Mouse (Mus musculus) left cerebral cortex, postnatal 4 days (tissue): ENCODE data around the gene Twnk. TPM values are rescaled to one million over a fixed set of nuclear protein-coding genes. Genes with fewer than 3 reads are reported as not detected.
A peak's percentile ranks its signal among the peaks of the same experiment; 100 is the strongest.
"Not testable (repeated sequence)": the region's sequence is repeated elsewhere in the genome, so short reads cannot be mapped to it uniquely, and the experiment has no call there.

ENCODE experiments used
- DNase-seq: peaks from one replicate; pipeline ENCODE4 v3.0.0-alpha.2; 2022
- intact Hi-C: fragments of 180-260 bp; cut with DNase I; formaldehyde crosslinking; loops from one replicate; pipeline ENCODE4 v1.15.1; 2025
- total RNA-seq, 2 experiments: library from RNA; stranded (reverse); gene quantifications; 2 replicates each; pipeline ENCODE4 v1.2.3; 2021

The Twnk gene
- total RNA-seq, 2 experiments from 2014 or later, result 16.0 to 17.3 TPM

GRCm38 (mm10) chr19:45020348-45020747, 14.9 kb downstream of the Twnk start:
- DNase-seq, result no peak
- intact Hi-C loops, result no loop called here

DNA sequence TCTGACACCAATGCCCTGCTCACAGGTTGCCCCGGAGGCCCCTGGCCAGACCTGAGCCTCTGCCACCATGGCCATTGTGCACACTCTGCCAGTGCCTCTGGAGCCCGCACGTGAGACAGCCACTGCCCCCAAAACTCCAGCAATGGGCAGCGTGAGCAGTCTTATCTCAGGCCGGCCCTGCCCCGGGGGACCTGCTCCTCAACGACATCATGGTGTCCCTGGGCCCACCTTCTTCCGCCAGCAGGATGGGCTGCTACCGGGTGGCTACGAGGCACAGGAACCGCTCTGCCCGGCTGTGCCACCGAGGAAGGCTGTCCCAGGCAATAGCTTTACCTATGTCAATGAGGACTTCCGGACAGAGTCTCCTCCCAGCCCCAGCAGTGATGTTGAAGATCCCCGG, 15.9 kb downstream of the Twnk start:
- intact Hi-C loops, result no loop called here
- no peak for DNase-seq

DNA sequence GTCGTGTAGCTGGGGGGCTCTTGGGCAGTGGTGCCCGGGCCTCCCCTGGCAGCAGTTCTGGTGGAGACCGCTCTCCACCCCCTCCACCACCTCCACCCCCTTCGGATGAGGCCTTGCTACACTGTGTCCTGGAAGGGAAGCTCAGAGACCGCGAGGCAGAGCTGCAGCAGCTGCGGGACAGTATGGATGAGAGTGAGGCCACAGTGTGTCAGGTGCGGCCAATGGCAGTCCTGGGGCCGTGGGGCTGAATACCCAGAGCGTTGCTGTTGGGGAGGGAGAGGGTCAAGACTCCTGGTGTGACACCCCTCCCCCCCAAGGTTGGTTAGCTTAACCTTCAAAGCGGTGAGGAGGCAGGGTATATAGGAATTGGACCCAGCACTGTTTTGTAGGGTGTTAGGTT, 18.5 kb downstream of the Twnk start:
- intact Hi-C loops, result no loop called here
- DNase-seq, result no peak

DNA sequence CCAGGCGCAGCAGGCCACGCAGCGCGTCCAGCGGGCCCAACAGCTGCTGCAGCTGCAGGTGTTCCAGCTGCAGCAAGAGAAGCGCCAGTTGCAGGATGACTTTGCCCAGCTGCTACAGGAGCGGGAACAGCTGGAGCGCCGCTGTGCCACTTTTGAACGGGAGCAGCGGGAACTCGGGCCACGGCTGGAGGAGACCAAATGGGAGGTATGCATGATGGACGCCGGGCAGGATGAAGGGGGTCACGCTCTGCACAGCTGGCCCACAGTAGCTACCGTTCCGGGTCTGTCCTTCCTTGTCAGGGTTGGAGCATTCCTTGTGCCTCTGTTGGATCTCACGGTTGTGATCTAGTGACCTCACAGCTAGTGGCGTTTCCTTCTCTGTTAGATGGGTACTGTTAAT, 19.3 kb downstream of the Twnk start:
- intact Hi-C loops, result no loop called here
- no peak for DNase-seq

DNA sequence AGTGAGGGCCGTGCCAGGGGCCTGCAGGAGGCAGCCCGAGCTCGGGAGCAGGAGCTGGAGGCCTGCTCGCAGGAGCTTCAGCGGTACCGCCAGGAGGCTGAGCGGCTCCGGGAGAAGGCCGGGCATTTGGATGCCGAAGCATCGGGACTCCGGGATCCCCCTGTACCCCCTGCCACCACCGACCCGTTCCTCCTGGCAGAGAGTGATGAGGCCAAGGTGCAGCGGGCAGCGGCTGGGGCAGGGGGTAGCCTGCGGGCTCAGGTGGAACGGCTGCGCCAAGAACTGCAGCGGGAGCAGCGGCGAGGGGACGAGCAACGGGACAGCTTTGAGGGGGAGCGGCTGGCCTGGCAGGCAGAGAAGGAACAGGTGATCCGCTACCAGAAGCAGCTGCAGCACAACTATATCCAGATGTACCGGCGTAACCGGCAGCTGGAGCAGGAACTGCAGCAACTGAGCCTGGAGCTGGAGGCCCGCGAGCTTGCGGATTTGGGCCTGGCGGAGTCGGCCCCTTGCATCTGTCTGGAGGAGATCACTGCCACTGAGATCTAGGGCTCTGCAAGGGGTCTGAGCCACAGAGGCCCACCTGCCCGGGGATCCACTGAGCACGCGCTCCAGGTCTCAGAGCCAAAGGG, 20.6 kb downstream of the Twnk start:
- DNase-seq, result no peak
- intact Hi-C loops, result no loop called here

DNA sequence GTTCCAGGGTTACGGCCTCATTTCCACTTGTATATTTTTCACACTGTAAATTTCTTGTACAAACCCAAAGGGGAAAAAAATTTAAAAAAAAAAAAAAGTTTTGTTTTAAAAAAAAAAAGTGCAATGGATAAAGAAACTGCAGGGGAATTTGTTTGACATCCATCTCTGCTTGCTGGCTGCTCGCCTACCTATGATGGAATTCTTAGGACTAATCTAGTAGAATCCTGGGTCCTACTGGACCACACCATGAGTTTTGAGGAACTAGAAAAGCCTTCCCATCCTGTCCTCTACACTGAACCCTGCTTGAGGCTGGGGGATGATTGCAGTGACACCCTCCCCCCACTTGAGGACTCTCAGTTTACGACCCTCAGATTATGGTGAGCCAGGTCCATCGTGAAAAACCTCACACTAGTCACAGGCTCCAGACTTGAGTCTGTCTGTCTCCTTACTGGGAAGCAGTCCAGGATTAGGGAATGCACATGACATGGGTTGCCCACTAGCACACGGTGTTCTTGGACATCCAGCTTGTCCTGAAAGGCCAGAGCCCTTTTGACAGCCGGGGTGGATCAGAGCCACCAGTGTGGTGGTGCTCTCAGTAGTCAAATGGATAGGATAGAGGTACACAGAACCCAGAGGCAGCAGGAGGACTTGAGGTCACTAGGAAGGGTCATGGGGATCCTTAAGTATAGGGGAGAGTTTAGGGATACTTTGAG, 21.7 kb downstream of the Twnk start:
- intact Hi-C loops, result no loop called here
- DNase-seq, result no peak

DNA sequence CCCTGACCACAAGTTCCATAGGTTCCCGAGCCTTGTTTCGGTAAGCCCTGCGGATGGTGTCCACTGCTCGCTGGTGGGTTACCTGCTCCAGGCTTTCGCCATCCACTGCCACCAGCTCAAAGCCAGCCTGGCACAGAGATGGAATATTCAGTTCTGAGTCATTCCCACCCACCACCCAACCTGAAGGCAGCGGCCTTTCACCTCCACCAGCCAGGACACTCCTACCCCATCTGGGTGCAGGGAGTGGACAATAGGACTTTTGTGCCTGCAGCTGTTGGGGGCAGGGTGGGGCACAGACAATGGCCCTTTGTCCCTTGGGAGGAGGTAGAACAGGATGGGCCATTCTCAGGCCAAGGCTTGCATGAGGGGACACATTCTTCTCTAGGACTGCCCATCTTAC, 22.4 kb downstream of the Twnk start:
- intact Hi-C loops, result no loop called here
- DNase-seq, result no peak

- intact Hi-C loops, result no loop called here
- no peak for DNase-seq
Observed at GRCm38 (mm10) chr19:45028746-45029145, 23.3 kb downstream of the Twnk start.

DNA sequence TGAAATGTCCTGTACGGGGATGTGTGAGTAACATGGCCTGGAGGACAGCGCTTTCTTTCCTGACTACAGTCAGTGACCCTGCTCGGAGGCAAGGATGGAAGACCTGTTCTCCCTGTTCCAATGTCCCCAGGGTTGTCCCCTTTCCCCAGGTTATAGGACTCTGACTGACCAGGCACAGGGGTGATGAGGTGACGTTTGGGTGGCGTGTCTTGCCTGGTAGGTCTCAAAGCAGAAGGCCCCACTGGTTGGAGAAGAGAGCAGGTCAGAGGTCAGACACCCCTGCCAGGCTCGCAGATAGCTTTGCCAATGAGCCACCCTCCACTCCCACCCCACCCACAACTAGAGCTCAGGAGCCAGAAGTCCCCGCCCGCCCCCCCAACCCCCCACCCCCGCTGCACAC, 24.1 kb downstream of the Twnk start:
- intact Hi-C loops, result no loop called here
- no peak for DNase-seq

DNA sequence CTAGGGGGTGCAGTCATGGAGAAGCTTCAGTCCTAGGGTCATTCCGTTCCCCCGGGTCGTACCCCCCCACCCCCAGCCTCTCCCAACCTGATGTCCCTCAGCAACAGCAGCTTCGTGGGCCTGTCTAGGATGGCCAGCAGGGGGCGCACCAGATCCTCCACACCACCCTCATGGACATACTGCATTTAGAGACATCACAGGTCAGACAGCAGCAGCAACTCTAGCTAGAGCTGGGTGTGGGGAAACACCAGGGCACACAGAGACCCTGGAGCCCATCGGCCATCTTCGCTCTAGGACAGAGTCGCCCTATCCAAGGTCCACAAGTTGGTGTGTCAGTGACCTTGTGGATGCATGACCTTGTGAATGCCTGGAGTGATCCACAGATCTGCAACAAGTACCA, 24.6 kb downstream of the Twnk start:
- intact Hi-C loops, result no loop called here
- peak; percentile 74 for DNase-seq

DNA sequence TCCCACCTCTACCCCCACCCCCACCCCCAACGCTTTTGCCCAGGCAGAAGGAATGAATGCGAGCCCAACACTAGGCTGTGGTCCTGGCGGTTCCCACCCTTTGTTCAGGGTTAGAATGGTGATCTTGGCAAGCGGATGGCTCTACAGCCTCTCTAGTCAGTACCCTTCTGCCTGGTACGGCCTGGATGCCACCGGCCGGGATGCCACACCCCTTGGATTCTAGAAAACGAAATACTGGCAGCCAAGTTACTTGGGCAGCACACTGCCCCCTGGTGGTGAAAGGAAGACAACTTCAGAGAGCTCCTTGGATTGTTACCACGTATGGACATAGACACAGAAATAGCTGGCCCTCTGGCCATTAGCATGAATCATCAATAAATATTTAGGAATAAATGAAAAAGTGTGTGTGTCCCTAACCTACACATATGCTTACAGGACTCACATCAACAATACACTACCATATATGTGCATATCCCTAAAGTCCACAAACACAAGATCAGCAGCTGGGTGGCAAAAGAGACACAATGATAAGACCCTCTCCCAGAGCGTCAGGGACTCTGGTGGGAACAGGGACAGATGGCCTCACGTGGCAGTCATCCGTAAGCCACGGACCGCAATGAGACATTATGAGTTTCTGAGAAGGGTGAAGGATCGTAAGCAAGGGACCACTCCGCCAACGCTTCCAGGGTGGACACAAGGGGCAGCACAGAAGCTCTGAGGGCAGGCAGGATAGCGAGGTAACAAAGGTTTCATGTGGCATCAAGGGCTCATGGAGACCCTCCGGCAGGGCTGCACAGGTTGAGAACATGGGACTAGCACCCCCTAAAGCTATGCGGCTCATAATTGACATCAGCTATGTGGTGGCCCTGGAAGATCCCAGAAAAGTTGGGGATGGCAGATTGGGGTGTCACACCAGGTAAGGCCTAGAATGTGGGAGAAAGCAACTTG, 25.6 kb downstream of the Twnk start:
- DNase-seq, result peak; percentile 85
- intact Hi-C loops, result loop anchor here (1.0 kb wide), 1 partner anchor 14 kb away; no protein-coding TSS in a partner anchor

DNA sequence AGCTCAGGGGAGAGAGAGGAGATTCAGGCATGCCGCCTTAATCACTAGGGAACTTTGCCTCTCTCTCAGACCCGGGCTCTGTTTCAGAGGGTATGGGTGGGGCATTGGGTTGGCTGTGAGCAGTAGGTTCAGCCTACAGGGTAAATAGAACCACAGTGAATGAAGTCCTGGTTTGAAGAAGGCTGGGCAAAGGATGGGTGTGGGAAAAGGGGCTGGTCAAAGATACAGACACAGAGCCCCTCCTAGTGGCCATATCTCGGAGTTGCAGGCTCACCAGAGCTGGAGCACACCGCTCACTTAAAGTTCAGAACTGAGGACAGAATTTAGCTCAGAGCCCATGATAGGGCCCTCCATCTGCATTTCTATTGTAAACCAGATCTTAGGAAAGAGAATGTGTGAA, 26.3 kb downstream of the Twnk start:
- DNase-seq, result peak; percentile 81
- intact Hi-C loops, result loop anchor here (1.0 kb wide), 1 partner anchor 14 kb away; no protein-coding TSS in a partner anchor

GRCm38 (mm10) chr19:45032570-45033332, 27.3 kb downstream of the Twnk start:
- DNase-seq, result peak; percentile 51
- intact Hi-C loops, result no loop called here

DNA sequence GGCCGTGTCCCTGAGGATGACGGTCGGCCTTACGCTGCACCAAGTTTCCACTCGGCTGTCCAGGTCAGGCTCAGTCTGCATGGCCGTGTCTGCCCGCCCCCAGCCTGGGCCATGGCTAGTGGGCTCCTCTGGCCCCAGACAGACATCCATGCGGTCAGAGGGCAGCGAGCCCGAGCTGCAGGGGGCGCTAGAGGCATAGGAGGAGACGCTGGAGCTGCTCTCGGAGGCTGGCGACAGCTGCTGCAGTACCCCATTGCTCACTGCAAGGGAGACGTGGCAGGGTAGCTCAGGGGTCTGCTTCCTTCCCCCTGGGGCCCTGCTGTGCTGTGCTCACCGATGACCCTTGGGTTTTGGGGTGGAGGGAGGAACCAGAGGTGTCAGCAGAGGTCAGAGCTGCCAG, 31.4 kb downstream of the Twnk start:
- intact Hi-C loops, result no loop called here
- DNase-seq, result peak; percentile 64

DNA sequence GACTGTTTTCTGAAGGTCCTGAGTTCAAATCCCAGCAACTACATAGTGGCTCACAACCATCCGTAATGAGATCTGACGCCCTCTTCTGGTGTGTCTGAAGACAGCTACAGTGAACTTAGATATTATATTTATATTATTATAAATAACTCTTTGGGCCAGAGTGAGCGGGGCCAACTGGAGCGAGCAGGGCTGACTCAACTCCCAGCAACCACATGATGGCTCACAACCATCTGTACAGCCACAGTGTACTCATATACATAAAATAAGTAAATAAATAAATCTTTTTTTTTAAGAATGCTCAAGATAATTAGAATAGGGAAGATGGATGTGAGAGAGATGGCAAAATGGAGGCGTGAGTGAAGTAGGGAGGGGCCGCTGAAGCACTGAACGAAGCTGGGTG, 32.7 kb downstream of the Twnk start:
- DNase-seq, intact Hi-C loops: not testable (repeated sequence)

DNA sequence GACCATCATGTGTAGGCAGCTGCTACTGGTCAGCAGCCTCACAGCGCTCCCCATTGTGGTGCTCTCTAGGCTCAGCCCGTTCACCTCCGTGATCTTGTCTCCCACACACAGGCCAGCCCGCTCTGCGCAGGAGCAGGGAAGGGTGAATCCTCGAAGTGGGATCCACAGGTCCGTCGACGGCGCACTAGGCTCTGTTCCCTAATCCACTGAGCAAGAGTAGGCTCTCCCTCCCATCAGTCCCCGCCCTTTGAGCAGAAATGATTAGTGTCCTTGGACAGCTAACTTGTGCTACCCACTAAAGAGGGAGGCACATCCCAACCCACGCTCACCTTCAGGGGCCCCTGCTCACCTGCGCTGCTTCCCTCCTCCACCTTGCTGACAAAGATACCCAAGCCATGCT, 34.8 kb downstream of the Twnk start:
- no peak for DNase-seq
- intact Hi-C loops, result no loop called here

DNA sequence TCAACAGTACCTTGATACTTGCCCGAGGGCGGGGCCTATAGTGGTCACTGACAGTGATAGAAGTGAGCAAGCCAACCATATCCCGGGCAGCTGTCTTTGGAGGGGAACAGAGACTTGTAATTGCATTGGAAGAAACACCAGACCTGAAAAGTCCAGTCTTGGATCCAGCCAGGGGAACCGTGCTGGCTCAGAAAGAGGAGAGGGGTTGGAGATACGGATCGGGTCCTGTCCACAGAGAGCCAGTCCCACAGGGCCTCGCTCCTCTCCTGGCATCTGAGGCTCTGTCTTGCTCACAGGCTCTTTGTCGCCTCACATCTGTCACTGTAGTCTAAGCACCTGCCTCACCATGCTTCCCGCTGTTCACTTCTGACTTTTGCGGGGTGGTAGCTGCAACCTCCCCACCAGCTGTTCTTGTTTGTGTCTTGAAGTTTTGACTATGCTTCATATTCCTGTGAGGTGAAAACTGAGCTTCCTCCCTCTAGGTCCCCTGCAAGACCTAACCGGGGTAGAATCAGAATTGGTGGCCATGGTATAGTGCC, 39.0 kb downstream of the Twnk start:
- no peak for DNase-seq
- intact Hi-C loops, result no loop called here

GRCm38 (mm10) chr19:45045236-45045635, 39.8 kb downstream of the Twnk start:
- intact Hi-C loops, result no loop called here
- DNase-seq, result no peak

GRCm38 (mm10) chr19:45045651-45046050, 40.2 kb downstream of the Twnk start, which contains the start of gene Pdzd7:
Gene Pdzd7, minus strand, starts transcription at chr19:45045717.
- DNase-seq, result no peak
- intact Hi-C loops, result no loop called here
